Mouse (Mus musculus) megakaryocyte, embryonic 14.5 days (primary cell): ENCODE measurements around the gene Maml2. TPM values are rescaled to one million over a fixed set of nuclear protein-coding genes. Genes with fewer than 3 reads are reported as not detected.
"Not testable (repeated sequence)": the region's sequence is repeated elsewhere in the genome, so short reads cannot be mapped to it uniquely, and the experiment has no call there.

Experiments used
- H3K27me3 ChIP-seq: replicated peaks from 2 replicates; pipeline ENCODE3; 2012; ENCODE audit warnings: inconsistent platforms
- H3K36me3 ChIP-seq: replicated peaks from 2 replicates; pipeline ENCODE3; 2012; ENCODE audit warnings: low read length, inconsistent platforms, mixed read lengths
- H3K4me1 ChIP-seq: 2 replicates; pipeline ENCODE4 v1.6.1; 2012; ENCODE audit warnings: inconsistent platforms
- H3K4me3 ChIP-seq: replicated peaks from 2 replicates; pipeline ENCODE3; 2012; ENCODE audit warnings: moderate library complexity, mild to moderate bottlenecking, inconsistent platforms
- H3K9me3 ChIP-seq: 2 replicates; pipeline ENCODE4 v1.6.1; 2012; ENCODE audit warnings: inconsistent platforms
- FLI1 ChIP-seq: IDR thresholded peaks from 2 replicates; pipeline ENCODE4 v1.6.1; 2012; ENCODE audit warnings: low read length, inconsistent platforms, mixed read lengths
- GATA1 ChIP-seq: IDR thresholded peaks from 3 replicates; pipeline ENCODE4 v1.6.1; 2012; ENCODE audit warnings: mixed read lengths, low read length, inconsistent platforms, borderline replicate concordance
- polyA plus RNA-seq: library from polyadenylated mRNA; stranded (reverse); fragments of >175 nt; gene quantifications from 2 replicates; pipeline ENCODE4 v1.2.3, GENCODE M21; 2012; ENCODE audit warnings: low replicate concordance; ENCODE audit not compliant: insufficient read depth

The Maml2 gene
- polyA plus RNA-seq, 1 experiment = 0.09 TPM

DNA sequence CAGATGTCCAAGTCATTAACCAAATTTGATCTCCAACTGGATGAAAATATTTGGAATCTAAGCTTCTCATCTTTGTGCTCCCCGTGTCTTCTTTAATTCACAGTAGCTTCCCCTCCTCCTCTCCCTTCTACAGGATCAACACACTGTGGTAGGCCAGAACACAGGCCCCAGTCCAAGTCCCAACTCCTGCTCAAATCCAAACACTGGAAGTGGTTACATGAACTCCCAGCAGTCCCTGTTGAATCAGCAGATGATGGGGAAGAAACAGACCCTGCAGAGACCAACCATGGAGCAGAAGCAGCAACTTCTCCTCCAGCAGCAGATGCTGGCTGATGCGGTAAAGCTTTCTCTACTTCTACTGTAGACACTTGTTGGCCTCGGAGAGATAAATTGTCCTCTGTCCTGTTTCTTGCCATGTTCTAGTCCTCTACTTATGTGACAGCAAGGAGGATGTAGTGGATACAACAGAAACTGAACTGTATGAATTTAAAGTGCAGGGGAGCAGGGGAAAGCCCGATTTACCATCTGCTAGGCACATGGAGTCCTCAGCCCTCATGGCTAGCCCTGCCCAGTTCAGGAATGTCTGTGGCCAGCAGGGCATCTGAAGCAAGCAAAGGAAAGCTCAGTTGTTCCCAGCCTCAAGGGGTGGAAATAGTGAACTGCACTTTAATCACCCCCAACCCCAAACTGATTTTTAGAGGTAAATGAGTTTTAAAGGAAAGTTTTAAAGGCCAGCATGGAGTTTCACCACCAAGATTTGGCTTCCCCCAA, 399.5 kb downstream of the Maml2 start:
- TF ChIP-seq FLI1 (no peak), GATA1 (no peak)
- Histone ChIP-seq H3K36me3 (no peaks in the 10 kb centered on the region), H3K9me3 (no peaks in the 10 kb centered on the region), H3K4me1 (peaks cover 28% of the 10 kb centered on the region), H3K4me3 (no peak overlapping the region), H3K27me3 (peaks cover 2% of the 10 kb centered on the region)

DNA sequence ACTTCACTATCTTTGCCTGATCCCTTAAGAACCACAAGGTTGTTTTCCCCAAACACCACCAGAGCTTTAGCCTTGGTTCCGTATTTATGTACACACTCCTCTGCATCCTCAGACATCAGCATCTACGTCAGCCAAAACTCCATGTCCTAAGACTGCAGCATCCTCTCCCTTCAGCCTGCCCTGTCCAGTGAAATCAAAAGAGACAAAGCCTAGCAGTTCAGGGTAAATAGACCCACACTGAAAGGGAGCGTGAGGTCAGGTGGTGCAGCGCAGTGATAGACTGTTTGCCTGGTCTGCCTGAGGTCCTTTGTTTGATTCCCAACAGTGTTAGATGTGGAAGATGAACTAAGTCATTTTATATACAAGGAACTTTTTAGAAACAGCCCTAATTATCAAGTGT, 400.1 kb downstream of the Maml2 start:
- H3K4me1 ChIP-seq = peaks cover 35% of the 10 kb centered on the region
- no peak overlapping the region for H3K4me3 ChIP-seq
- TF ChIP-seq GATA1 = no peak
- TF ChIP-seq FLI1 = no peak

DNA sequence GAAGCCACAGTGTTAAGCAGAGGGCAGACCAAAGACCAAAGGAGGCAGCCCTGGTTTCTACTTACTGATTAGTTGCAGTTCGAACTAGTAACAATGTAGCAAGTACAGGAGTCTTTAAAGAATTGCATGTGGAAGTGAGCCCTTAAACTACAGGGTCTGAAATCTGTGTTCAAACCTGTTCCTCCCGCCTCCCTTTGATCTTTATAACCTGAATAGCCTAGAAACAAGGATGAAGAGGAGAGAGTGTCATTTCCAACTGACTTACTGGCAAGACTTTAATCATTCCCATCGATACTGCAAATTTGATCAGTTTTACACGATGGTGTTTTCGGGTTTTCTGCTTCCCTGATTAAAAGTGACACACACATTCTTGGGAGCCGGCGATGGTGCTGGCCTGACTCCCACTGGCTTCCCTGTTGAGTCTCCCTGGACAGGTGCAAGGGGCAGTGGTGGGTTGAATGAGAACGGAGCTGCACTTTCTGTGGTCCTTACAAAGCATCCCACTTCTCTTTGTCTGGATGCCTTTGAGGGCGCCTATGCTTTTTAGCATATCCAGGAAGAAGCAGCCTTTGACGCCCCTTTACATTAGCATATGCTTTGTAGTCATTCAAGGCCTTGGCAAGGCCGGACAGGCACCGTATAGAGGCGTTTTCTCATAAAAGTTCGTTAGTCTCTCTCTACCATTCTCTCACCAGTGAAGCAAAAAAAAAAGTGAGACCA, 401.5 kb downstream of the Maml2 start:
- Histone ChIP-seq H3K27me3 (peaks cover 2% of the 10 kb centered on the region), H3K36me3 (no peaks in the 10 kb centered on the region), H3K4me3 (no peak overlapping the region), H3K9me3 (no peaks in the 10 kb centered on the region), H3K4me1 (peaks cover 48% of the 10 kb centered on the region)
- TF ChIP-seq GATA1 = no peak
- TF ChIP-seq FLI1 = no peak

More for the DNA sequence above, 400.1 kb downstream of the Maml2 start:
- no peaks in the 10 kb centered on the region for H3K9me3 ChIP-seq
- H3K36me3 ChIP-seq = no peaks in the 10 kb centered on the region
- peaks cover 2% of the 10 kb centered on the region for H3K27me3 ChIP-seq

DNA sequence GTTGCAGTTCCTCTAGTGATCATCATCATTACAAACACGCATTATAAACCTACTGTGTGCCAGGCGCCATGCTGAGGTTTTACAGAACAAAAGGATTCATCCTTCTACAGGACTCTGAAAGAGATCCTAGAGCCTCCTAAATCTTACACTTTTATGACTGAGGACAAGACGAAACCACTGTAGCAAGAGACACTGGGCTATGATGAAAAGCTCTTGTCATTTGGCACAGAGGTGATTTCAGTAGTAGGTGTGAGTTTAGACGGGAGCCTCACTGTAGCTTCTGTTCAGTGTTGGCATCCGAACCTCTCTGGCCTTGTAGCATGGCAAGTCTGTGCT, 402.0 kb downstream of the Maml2 start:
- no peaks in the 10 kb centered on the region for H3K36me3 ChIP-seq
- H3K27me3 ChIP-seq = peaks cover 2% of the 10 kb centered on the region
- no peak overlapping the region for H3K4me3 ChIP-seq
- H3K9me3 ChIP-seq = no peaks in the 10 kb centered on the region
- H3K4me1 ChIP-seq = peaks cover 49% of the 10 kb centered on the region
- TF ChIP-seq FLI1 (no peak), GATA1 (no peak)

DNA sequence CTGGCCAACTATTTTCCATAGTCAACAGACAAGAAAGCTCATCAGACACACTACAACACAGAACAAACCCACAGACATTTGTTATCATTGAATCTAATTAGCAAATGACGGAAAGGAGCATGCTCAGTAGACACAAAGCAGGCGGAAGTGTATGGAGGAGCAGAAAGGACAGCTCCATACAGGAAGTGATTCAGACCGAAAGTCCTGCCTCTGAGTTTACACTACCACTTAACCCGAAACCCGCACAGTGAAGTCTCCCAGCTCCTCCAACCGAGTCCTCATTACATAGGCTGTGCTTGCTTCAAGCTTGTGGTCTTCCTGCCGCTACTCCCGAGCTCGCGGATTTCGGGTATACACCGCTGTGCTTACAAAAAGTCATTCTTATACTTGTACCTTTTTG, 404.0 kb downstream of the Maml2 start:
- H3K36me3 ChIP-seq = no peaks in the 10 kb centered on the region
- peaks cover 2% of the 10 kb centered on the region for H3K27me3 ChIP-seq
- no peaks in the 10 kb centered on the region for H3K9me3 ChIP-seq
- peaks cover 40% of the 10 kb centered on the region for H3K4me1 ChIP-seq
- TF ChIP-seq FLI1 = no peak
- TF ChIP-seq GATA1 = no peak
- no peak overlapping the region for H3K4me3 ChIP-seq

DNA sequence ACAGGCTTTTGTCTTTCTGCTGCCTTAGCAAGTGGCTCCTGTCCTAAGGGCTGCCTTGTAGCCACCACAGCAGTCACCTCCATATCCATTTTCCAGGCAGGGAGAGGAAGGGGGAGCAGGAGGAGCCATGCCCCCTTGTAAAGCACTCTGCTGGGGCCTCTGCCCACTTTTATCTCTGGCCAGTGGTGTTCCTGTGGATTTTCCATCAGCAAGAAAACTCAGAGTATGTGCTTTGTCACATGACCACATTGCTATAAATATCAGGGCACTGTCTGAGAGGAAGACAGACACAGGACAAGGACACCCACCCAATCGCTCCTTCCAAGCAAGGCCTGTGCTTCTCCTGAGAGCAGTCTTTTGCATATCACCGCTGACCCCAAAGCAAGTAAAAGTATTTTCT, 405.3 kb downstream of the Maml2 start:
- Histone ChIP-seq H3K27me3 (no peaks in the 10 kb centered on the region), H3K4me1 (peaks cover 44% of the 10 kb centered on the region), H3K4me3 (peak overlapping the region; percentile 50), H3K36me3 (no peaks in the 10 kb centered on the region), H3K9me3 (no peaks in the 10 kb centered on the region)
- TF ChIP-seq GATA1 = no peak
- no peak for TF ChIP-seq FLI1

DNA sequence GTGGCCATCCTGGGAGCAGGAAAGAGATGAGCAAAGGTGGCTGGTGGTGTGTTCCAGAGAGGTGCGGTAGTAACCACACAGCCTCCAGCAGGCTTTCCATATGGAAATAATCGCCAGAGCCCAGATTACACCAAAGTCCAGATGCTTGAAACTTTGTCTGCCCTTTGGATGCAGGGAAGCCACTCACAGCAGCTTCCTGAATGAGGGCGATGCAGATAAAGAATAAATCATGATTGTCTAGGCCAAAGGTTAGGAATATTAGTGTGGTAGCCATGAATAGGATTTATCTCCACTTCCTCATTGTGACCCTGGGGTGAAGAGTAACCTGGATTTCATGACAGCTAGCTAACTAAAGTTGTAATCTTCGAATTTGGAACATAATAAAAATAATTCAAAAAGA, 407.2 kb downstream of the Maml2 start:
- H3K4me3 ChIP-seq = no peak overlapping the region
- no peak for TF ChIP-seq GATA1
- TF ChIP-seq FLI1 = no peak
- H3K36me3 ChIP-seq = no peaks in the 10 kb centered on the region

DNA sequence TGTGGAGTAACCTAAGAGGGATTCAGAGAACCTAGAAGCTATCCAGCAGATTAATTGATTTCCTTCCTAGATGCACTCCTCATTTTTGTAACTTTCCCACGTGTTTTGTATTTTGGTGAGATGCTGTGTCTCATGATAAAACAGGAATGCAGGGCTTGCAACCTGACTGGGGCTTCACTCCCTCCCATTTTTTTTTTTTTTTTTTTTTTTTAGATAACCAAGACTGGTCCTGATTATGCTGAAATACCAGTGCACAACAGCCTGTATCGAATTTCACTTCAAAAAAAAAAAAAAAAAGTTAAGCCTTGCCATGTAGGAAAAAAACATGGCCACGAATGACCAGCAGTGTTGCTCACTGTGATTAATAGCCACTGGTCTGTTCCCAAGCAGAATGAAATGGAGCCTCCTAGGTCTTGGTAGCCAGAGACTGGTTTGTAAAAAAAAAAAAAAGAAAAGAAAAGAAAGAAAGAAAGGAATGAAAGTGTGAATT, 409.4 kb downstream of the Maml2 start:
- no peaks in the 10 kb centered on the region for H3K36me3 ChIP-seq
- H3K27me3 ChIP-seq = peaks cover 2% of the 10 kb centered on the region
- TF ChIP-seq GATA1 = no peak
- no peak overlapping the region for H3K4me3 ChIP-seq
- peaks cover 37% of the 10 kb centered on the region for H3K4me1 ChIP-seq
- no peaks in the 10 kb centered on the region for H3K9me3 ChIP-seq

More for the DNA sequence above, 407.2 kb downstream of the Maml2 start:
- Histone ChIP-seq H3K9me3 (no peaks in the 10 kb centered on the region), H3K27me3 (no peaks in the 10 kb centered on the region), H3K4me1 (peaks cover 44% of the 10 kb centered on the region)

DNA sequence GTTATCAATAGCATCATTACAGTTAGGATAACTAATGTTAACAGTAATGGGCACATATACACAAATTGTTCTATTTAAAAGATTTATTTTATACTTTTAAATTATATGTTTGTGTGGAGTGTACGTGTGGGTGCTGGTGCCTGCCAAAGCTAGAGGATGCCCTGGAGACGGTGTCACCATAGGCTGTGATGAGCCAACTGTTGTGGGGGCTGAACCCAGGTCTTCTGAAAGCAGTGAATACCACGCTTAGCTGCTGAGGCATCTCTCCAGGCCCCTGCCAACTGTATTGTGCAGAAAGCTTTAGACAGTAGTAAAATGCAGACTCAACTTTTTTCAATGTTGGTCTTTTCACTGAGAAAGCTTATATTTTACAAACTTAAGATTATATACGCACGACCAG, 411.7 kb downstream of the Maml2 start:
- Histone ChIP-seq H3K27me3 (peaks cover 3% of the 10 kb centered on the region), H3K9me3 (no peaks in the 10 kb centered on the region), H3K36me3 (no peaks in the 10 kb centered on the region), H3K4me3 (no peak overlapping the region), H3K4me1 (peaks cover 18% of the 10 kb centered on the region)
- TF ChIP-seq GATA1 (no peak), FLI1 (no peak)

DNA sequence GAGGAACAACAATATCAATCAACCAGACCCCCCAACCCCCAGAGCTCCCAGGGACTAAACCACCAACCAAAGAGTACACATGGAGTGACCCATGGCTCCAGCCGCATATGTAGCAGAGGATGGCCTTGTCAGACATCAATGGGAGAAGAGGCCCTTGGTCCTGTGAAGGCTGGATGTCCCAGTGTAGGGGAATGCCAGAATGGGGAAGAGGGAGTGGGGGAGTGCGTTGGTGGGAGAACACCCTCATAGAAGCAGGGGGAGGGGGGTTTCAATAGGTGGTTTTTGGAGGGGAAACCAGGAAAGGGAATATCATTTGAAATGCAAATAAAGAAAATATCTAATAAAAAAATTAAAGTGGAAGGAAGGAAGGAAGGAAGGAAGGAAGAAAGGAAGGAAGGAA, 418.1 kb downstream of the Maml2 start:
- H3K27me3 ChIP-seq, H3K9me3 ChIP-seq, H3K36me3 ChIP-seq: not testable (repeated sequence)
- Histone ChIP-seq H3K4me3 (peak overlapping the region; percentile 85), H3K4me1 (peaks cover 18% of the 10 kb centered on the region)
